Mouse (Mus musculus) limb, embryonic 13.5 days (tissue): Measurements from ENCODE around the gene Spata17. TPM values are rescaled to one million over a fixed set of nuclear protein-coding genes. Genes with fewer than 3 reads are reported as not detected.

ENCODE experiments used
- ATAC-seq: fragments of 200-750 bp; cut with Nextera tagmentation; 2 replicates; pipeline ENCODE4 v1.8.0; 2017; ENCODE audit warnings: low read depth, moderate number of reproducible peaks, moderate TSS enrichment; ENCODE audit not compliant: low FRiP score
- H3K27ac ChIP-seq: fragments of 300-500 bp; sonication (generic); 2 replicates; pipeline ENCODE4 v1.5.1; 2015; ENCODE audit warnings: inconsistent platforms, mild to moderate bottlenecking, moderate library complexity
- H3K27me3 ChIP-seq: fragments of 300-500 bp; sonication (generic); 2 replicates; pipeline ENCODE4 v1.6.1; 2015; ENCODE audit warnings: mild to moderate bottlenecking, inconsistent platforms
- H3K36me3 ChIP-seq: fragments of 300-500 bp; sonication (generic); 2 replicates; pipeline ENCODE4 v1.6.1; 2015; ENCODE audit warnings: inconsistent platforms, mild to moderate bottlenecking, moderate library complexity
- H3K4me1 ChIP-seq: fragments of 300-500 bp; sonication (generic); 2 replicates; pipeline ENCODE4 v1.6.1; 2015; ENCODE audit warnings: inconsistent platforms
- H3K4me2 ChIP-seq: fragments of 300-500 bp; sonication (generic); replicated peaks from 2 replicates; pipeline ENCODE4 v1.6.1; 2015; ENCODE audit warnings: inconsistent platforms, mild to moderate bottlenecking, moderate library complexity
- H3K4me3 ChIP-seq: fragments of 300-500 bp; sonication (generic); 2 replicates; pipeline ENCODE4 v1.5.1; 2015; ENCODE audit warnings: moderate library complexity, mild to moderate bottlenecking, inconsistent platforms
- H3K9ac ChIP-seq: fragments of 300-500 bp; sonication (generic); 2 replicates; pipeline ENCODE4 v1.6.1; 2015; ENCODE audit warnings: mild to moderate bottlenecking, inconsistent platforms
- H3K9me3 ChIP-seq: fragments of 300-500 bp; sonication (generic); 2 replicates; pipeline ENCODE4 v1.6.1; 2016; ENCODE audit warnings: inconsistent platforms
- WGBS: fragments of 180-500 bp; shearing (Covaris S2); methylation state at CpG from one replicate; pipeline ENCODE4 v1.1.7; 2015; 5-methylcytosine and 5-hydroxymethylcytosine counted together
- polyA plus RNA-seq: library from polyadenylated mRNA; unstranded; fragments of >200 nt; fragmentation: Nextera tagmentation; extraction: Ambion mirVana; gene quantifications from 2 replicates; pipeline ENCODE4 v1.2.1, GENCODE M21; 2015

Gene Spata17
- polyA plus RNA-seq, 1 experiment from 2014 or later, result 0.52 TPM

- Histone ChIP-seq H3K4me1 (no peaks in the 10 kb centered on the region), H3K9me3 (no peaks in the 10 kb centered on the region), H3K27ac (no peak overlapping the region), H3K4me3 (no peak overlapping the region), H3K4me2 (no peak overlapping the region), H3K9ac (no peak overlapping the region), H3K36me3 (no peaks in the 10 kb centered on the region), H3K27me3 (no peaks in the 10 kb centered on the region)
- WGBS, result 88% methylated on average over 6 of the region's 6 CpGs
- ATAC-seq, result no peak
These were observed 97.2 kb downstream of the Spata17 start for GRCm38 (mm10) chr1:187118108-187118507.

GRCm38 (mm10) chr1:187113716-187114115 is 101.5 kb downstream of the Spata17 start:
- Histone ChIP-seq H3K27ac (no peak overlapping the region), H3K4me1 (no peaks in the 10 kb centered on the region), H3K4me3 (no peak overlapping the region), H3K9ac (no peak overlapping the region), H3K36me3 (no peaks in the 10 kb centered on the region), H3K4me2 (no peak overlapping the region), H3K9me3 (no peaks in the 10 kb centered on the region), H3K27me3 (no peaks in the 10 kb centered on the region)
- no peak for ATAC-seq
- 58% methylated on average over 9 of the region's 9 CpGs for WGBS

GRCm38 (mm10) chr1:187102130-187102529 is 113.1 kb downstream of the Spata17 start:
- no peak overlapping the region for H3K27ac ChIP-seq
- WGBS, result 95% methylated on average over 4 of the region's 4 CpGs
- H3K9me3 ChIP-seq, result no peaks in the 10 kb centered on the region
- H3K4me1 ChIP-seq, result no peaks in the 10 kb centered on the region
- no peak overlapping the region for H3K9ac ChIP-seq
- H3K4me3 ChIP-seq, result no peak overlapping the region
- no peaks in the 10 kb centered on the region for H3K36me3 ChIP-seq
- H3K27me3 ChIP-seq, result no peaks in the 10 kb centered on the region
- H3K4me2 ChIP-seq, result no peak overlapping the region
- ATAC-seq, result no peak

GRCm38 (mm10) chr1:187101202-187101601 is 114.1 kb downstream of the Spata17 start:
- Histone ChIP-seq H3K4me1 (no peaks in the 10 kb centered on the region), H3K9ac (no peak overlapping the region), H3K27ac (no peak overlapping the region), H3K27me3 (no peaks in the 10 kb centered on the region), H3K4me2 (no peak overlapping the region), H3K36me3 (no peaks in the 10 kb centered on the region), H3K9me3 (no peaks in the 10 kb centered on the region), H3K4me3 (no peak overlapping the region)
- 81% methylated on average over 3 of the region's 3 CpGs for WGBS
- ATAC-seq, result no peak

- Histone ChIP-seq H3K4me2 (no peak overlapping the region), H3K36me3 (no peaks in the 10 kb centered on the region), H3K9me3 (no peaks in the 10 kb centered on the region), H3K9ac (no peak overlapping the region), H3K4me3 (no peak overlapping the region), H3K27me3 (no peaks in the 10 kb centered on the region), H3K27ac (no peak overlapping the region), H3K4me1 (no peaks in the 10 kb centered on the region)
- ATAC-seq, result no peak
- WGBS, result 72% methylated on average over 3 of the region's 3 CpGs
These were observed 114.6 kb downstream of the Spata17 start for GRCm38 (mm10) chr1:187100624-187101023.

- Histone ChIP-seq H3K9ac (no peak overlapping the region), H3K27me3 (no peaks in the 10 kb centered on the region), H3K4me3 (no peak overlapping the region), H3K9me3 (no peaks in the 10 kb centered on the region), H3K4me1 (no peaks in the 10 kb centered on the region), H3K27ac (no peak overlapping the region), H3K4me2 (no peak overlapping the region), H3K36me3 (no peaks in the 10 kb centered on the region)
- WGBS, result 79% methylated on average over 6 of the region's 6 CpGs
- ATAC-seq, result no peak
These were observed 117.0 kb downstream of the Spata17 start for GRCm38 (mm10) chr1:187098285-187098684.

GRCm38 (mm10) chr1:187092546-187092945 is 122.7 kb downstream of the Spata17 start:
- no peak overlapping the region for H3K9ac ChIP-seq
- WGBS, result 89% methylated on average over 14 of the region's 14 CpGs
- no peak overlapping the region for H3K27ac ChIP-seq
- H3K4me1 ChIP-seq, result no peaks in the 10 kb centered on the region
- H3K4me3 ChIP-seq, result no peak overlapping the region
- no peak overlapping the region for H3K4me2 ChIP-seq
- no peaks in the 10 kb centered on the region for H3K9me3 ChIP-seq
- no peak for ATAC-seq
- no peaks in the 10 kb centered on the region for H3K27me3 ChIP-seq
- no peaks in the 10 kb centered on the region for H3K36me3 ChIP-seq

- WGBS, result 83% methylated on average over 3 of the region's 3 CpGs
- no peak overlapping the region for H3K4me3 ChIP-seq
- no peak overlapping the region for H3K27ac ChIP-seq
- no peaks in the 10 kb centered on the region for H3K4me1 ChIP-seq
- H3K27me3 ChIP-seq, result no peaks in the 10 kb centered on the region
- no peak overlapping the region for H3K4me2 ChIP-seq
- ATAC-seq, result no peak
- H3K36me3 ChIP-seq, result no peaks in the 10 kb centered on the region
- no peaks in the 10 kb centered on the region for H3K9me3 ChIP-seq
- no peak overlapping the region for H3K9ac ChIP-seq
These were observed 126.4 kb downstream of the Spata17 start for GRCm38 (mm10) chr1:187088660-187089395.

GRCm38 (mm10) chr1:187086027-187086426 is 129.2 kb downstream of the Spata17 start:
- Histone ChIP-seq H3K4me3 (no peak overlapping the region), H3K9me3 (no peaks in the 10 kb centered on the region), H3K36me3 (no peaks in the 10 kb centered on the region), H3K9ac (no peak overlapping the region), H3K27ac (no peak overlapping the region), H3K4me2 (no peak overlapping the region), H3K27me3 (no peaks in the 10 kb centered on the region), H3K4me1 (no peaks in the 10 kb centered on the region)
- no peak for ATAC-seq
- 69% methylated on average over 6 of the region's 6 CpGs for WGBS

- H3K9ac ChIP-seq, result no peak overlapping the region
- H3K27ac ChIP-seq, result no peak overlapping the region
- H3K27me3 ChIP-seq, result no peaks in the 10 kb centered on the region
- H3K36me3 ChIP-seq, result no peaks in the 10 kb centered on the region
- WGBS, result 37% methylated on average over 9 of the region's 9 CpGs
- H3K4me2 ChIP-seq, result no peak overlapping the region
- no peak for ATAC-seq
- H3K4me3 ChIP-seq, result no peak overlapping the region
- no peaks in the 10 kb centered on the region for H3K9me3 ChIP-seq
- 0 out of 2 replicates have a peak, but pooled peaks cover 3% of the 10 kb centered on the region for H3K4me1 ChIP-seq
These were observed 137.9 kb downstream of the Spata17 start for GRCm38 (mm10) chr1:187077352-187077751.

GRCm38 (mm10) chr1:187077043-187077334 is 138.3 kb downstream of the Spata17 start:
- Histone ChIP-seq H3K27me3 (no peaks in the 10 kb centered on the region), H3K4me1 (0 out of 2 replicates have a peak, but pooled peaks cover 3% of the 10 kb centered on the region), H3K4me2 (no peak overlapping the region), H3K4me3 (no peak overlapping the region), H3K9me3 (no peaks in the 10 kb centered on the region), H3K9ac (no peak overlapping the region), H3K27ac (no peak overlapping the region), H3K36me3 (no peaks in the 10 kb centered on the region)
- ATAC-seq, result no peak
- WGBS, result 49% methylated on average over 3 of the region's 3 CpGs

GRCm38 (mm10) chr1:187076198-187077042 is 138.8 kb downstream of the Spata17 start:
- H3K27me3 ChIP-seq, result no peaks in the 10 kb centered on the region
- no peaks in the 10 kb centered on the region for H3K36me3 ChIP-seq
- H3K27ac ChIP-seq, result no peak overlapping the region
- no peak for ATAC-seq
- no peaks in the 10 kb centered on the region for H3K9me3 ChIP-seq
- no peak overlapping the region for H3K4me2 ChIP-seq
- H3K9ac ChIP-seq, result no peak overlapping the region
- 0 out of 2 replicates have a peak, but pooled peaks cover 3% of the 10 kb centered on the region for H3K4me1 ChIP-seq
- no peak overlapping the region for H3K4me3 ChIP-seq
- 82% methylated on average over 3 of the region's 3 CpGs for WGBS
